Mouse (Mus musculus) embryo, embryonic 10.5 days (tissue): ENCODE data around the gene Sipa1l1.

Source experiments
- DNase-seq: peaks from one replicate; pipeline ENCODE4 v3.0.0-alpha.2; 2015; ENCODE audit warnings: low spot score

The Sipa1l1 gene

DNA sequence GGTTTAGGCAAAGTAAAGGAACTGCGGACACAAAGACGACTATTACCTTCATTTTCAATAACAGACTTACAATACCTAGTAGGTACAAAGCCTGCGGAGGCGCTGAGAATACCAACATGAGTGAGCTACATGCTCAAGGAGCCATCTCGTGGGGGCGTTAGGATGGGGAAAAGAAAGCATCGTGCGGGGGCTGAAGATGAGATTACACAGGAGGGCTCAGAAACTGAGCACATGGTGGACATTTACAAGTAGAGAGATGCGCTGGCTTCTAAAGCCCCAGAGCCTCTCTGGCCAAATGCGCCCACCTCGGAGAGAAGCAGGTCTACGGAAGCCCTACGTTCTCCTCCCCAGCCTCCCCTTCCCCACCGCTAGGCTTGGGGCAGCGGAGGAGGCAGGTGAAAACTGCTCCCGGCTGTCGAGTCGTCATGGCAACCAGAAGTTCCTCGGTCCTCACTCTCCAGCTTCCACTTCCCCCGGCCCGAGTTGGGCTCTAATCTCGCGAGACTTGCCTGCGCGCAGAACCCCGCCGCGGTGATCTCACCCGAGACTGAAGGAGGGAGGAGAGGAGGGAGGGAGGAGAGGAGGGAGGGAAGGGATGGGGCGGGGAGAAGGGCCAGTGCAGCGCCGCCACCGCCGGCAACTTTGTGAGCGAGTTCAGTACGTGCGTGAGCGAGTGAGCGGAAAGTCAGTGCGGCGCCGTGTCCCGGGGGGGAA is at the start of gene Sipa1l1:
Gene Sipa1l1 (plus strand): TSS at position 501 of the 714 bp plus-strand sequence.
- peak; percentile 98 for DNase-seq

DNA sequence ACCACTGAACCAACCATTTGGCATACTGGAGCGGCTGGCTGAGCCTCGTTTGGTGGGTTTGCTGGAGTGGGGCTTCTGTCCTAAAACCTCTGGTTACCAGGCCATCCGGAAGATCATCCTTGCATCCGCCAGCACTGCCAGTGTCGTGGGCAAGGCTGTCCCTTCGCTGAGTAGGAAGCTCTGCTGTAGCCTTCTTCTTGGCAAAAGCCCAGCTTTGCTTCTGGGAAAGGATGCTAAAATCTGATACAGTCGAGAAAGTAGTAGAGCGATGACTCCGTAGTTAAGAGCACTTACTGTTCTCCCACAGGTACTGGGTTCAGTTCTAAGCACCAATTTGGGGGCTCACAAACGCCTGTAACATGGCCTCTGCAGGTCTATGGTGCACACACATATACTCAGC is 47.2 kb upstream of the Sipa1l1 start:
- DNase-seq = no peak

DNA sequence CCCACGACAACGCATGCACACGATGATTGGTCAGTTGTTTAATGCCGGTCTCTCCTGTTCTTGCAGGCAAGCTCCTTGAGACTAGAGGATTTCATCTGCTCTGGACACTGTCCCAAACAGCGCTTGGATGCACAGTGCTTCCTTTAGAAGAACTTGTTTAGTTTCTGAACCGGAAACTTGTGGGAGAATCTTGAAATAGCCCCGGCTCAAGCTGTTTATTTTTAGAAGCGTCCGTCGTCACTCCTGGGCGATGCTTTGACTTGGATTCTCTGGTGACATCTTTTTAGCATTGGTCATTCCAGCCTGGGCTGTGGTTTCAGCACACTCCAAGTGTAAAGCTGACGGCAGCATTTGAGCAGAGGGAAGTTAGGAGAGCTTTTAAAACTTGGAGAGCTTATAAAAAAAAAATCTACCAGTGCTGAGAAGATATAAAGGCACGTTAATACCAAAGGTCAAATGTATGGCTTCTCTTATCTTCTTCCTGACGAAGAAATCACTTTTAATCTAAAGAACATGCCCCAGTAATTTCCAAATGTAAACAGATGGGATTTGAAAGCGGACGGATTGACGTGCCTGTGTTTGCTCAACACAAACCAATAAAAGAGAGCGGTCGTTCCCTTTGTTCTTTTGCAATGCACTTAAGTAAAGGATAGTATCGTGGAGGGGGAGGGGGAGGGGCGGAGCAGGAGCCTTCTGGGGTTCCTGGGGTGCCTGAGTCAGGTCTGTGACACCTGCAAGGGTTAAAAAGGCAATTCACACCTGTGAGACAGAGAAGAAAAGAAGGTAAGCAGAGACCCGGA is 46.5 kb upstream of the Sipa1l1 start:
- peak; percentile 50 for DNase-seq

DNA sequence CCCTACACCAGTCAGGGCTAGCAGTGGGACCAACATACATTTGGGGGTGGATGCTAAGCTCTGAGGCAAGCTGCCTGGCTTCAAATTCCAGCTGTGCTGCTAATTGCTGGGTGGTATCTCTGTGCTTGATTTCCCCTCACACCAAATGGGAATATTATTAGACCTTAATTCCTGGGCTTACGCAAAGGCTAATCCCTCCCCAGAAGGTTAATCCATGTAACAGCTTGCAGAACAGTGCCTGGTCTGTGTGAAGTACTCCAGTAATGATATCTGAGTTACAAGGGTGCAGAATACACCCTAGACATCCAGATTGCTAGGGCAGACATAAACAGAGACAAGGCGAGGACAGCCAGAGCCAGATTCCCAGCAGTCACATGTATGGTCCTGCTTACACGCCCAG is 42.3 kb upstream of the Sipa1l1 start:
- no peak for DNase-seq

DNA sequence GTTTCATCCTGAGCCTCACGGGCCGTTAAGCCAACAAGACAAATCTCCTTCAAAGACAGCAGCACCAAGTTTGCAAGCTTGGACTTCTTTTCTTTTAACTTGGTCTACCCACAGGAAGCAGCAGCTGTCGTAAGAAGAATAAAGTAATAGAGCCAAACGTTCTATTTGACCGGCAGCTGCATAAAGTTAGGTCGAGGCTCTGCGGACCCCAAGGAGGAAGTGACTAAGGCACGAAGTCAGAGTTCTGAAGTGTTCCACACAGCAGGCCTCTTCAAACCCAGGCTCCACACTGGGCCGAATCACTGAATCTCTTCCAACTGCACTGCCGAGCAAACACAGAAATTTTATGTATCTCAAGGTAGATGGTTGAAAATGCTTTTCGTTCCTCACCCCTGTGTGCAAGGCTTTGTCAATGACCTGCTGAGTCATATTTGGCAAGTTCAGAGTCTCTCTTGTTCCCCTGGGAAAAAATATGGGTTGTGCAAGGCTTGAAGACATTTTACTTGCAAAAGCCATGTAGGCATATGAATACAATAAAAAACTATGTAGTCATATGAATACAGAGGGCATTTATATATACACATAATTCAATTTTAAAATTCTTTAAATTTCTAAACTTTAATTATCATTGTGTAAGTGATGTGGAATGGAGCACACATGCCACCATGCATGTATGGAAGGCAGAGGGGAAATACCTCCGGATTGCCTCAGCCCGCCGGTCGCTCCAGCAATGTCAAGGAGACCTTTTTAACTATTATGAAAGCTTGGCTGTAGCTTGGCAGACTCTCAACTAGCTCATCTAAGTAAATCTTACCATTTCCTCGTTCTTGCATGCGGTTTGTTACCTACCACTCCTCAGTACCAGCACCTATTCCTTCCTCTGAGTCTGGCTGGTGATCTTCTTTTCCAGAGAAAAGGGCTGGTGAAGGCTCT is 29.6 kb upstream of the Sipa1l1 start:
- DNase-seq = no peak

DNA sequence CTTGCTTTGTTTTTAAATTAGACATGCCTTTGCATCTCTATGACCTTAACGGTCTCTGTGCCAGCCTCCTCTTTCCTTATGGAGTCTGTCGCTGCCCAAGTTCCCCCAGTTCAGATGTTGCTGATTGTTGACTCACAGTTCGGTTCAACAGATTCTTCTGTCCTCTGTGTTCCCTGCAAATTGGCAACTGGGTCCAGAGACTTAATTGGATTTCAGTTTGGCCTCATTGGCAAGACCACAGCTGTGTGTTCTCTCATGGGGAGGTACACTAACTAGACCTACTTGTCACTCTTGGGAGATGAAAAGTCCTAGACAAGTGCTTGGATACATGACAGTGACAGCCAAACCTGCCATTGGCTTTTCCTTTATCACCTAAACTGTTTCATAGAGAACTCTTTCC is 25.7 kb upstream of the Sipa1l1 start:
- no peak for DNase-seq

DNA sequence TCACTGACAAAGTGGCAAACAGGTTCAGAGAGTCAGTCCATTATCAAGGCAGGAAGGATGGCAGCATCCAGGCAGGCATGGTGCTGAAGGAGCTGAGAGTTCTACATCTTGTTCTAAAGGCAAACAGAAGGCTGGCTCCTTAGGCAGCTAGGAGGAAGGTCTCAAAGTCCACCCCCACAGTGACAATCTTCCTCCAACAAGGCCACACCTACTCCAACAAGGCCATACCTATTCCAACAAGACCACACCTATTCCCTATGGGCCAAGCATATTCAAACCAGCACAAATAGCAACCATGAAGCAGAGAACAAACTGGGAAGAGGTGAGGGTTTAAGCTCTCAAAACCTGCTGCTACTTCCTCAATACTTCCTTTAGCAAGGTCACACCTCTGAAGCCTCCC is 23.9 kb upstream of the Sipa1l1 start:
- DNase-seq = no peak

DNA sequence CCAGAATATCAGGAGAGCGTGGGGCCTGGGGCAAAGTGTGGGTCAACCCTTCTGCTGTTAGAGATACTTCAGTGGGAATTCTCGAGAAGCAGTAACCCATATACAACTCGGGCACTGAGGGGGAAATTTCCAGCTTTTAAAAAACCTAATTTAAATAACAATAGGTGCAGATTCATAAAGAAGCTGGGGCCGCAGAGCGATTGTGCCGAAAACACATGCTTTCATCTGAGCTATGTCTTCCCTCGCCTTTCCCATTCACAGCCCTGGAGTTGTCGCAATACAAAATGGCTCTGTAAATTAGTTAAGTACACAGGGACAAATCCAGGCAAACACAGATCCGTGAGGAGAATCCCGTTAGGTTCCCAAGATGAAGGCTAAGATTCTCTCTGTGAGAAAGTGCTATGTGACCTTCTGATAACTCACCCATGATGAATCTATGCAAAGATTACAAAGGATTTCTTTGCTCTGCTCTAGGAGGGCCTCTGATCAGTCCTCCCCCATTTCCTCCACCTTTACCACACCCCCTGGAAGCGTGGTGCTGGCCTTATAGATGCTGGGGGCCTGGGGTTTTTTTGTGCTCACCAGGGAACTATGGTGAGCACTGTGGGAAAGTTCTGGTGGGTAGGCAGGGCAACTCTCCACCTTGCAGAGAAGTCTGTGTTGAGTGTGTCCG is 22.0 kb upstream of the Sipa1l1 start:
- DNase-seq = peak; percentile 48

DNA sequence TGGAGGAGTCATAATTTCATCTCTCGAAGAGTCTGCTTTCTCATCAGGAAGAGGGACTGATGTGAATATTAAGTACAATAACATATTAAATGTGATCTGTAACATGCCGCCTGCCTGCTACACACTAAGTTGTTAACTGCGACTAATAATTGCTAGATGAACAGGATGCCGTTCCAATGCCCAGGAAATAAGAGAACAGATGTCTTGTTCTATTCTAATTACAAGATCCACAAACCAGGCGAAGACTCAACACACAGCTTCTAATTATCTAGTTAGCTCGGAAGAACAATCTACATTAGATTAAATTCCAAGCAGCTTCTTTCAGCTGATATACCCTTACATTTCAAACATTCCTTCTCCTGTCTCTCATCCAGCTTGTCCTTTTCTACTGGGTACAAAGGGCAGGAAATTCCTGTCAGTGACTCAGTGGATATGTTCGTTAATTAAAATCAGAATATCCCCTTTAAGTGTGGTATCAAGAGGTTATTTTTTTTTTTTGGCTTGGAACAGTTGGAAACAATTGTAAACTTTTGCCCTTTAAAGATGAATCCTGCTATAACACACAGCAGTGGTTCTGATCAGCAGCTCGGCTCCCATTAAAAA is 20.7 kb upstream of the Sipa1l1 start:
- no peak for DNase-seq

DNA sequence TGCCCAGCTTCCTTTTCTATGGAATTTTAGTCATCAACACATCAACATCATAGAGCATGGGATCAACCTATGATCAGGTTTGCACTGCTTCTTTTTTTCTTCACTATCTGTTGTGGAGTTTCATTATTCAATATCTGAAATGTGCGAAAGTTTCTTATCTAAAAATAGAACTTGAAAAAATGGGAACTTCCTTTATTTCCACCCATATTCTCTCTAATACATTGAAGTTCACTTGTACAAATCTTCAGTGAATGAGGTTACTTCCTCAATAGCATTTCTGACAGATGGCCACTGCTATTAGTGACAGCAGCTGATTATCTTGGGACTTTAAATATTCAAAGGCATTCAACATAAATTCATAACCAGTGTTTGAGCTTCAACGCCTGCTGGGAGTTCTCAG is 18.1 kb upstream of the Sipa1l1 start:
- no peak for DNase-seq

DNA sequence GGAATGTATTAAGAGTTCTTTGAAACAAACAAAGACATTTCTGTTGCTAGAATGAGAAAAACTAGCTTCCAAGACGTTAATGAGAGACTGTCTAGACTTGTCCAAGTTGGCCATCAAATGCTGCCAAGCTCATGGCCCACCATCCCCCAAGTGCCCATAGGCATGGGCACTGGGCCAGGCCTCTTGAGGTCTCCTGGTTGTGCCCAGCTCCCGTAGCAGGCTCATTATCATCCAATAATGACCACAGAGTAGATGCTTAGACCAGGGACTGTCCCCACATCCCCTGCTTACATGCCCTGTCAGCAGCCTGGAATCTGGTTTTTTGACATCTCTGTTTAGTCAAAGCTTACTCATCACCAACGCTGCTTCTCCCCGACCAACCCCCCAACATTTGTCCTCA is 14.6 kb upstream of the Sipa1l1 start:
- no peak for DNase-seq

DNA sequence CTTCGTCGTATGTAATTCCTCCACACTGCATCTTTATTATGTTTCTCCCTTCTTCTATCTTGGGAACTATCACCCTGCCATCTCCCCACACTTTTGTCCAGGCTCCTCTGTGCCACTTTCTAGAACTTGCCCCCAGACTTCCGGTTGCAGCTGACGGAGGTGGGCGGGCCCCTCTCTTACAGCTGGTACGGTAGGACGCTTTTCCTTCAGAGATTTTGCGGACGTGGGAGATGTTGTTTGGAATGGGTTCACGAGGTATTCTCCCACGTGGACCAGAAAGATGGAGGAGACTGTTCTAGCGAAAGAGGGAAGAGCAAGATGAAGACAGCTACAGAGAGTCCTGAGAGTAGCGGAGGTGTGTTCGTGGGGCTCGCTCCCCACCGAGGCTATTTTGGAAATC is 10.6 kb upstream of the Sipa1l1 start:
- no peak for DNase-seq

DNA sequence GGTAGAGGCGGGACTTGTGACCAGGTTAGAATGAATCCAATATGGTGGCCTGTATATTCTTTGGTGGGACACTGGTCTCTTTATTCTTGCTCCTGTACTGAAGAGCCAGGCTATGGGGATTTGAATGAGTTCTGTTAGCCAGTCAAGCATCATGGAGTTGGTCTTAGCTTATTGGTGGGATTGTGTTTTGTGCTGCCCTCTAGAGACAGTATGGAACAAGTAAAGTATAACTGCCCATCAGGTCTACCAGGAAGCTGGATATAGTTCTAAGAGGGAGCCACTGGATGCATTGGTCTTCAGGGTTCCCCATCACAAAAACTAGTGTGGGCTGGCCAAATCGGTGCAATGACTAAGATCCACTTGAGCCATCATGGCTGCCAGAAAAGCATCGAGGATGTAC is 9.7 kb upstream of the Sipa1l1 start:
- no peak for DNase-seq

DNA sequence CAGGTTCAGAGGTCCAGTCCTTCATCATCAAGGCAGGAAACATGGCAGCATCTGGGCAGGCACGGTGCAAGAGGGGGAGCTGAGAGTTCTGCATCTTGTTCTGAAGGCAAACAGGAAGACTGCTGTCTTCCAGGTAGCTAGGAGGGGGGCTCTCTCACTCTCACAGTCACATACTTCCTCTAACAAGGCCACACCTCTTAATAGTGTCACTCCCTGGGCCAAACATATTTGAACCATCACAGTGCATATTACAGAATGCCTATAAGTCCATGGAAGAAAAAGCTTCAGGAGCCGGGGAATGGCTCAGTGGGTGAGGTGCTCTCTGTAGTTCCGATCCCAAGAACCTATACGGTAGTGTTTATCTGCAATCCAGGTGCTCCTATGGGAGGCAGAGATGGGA is 3.5 kb upstream of the Sipa1l1 start:
- DNase-seq = no peak

DNA sequence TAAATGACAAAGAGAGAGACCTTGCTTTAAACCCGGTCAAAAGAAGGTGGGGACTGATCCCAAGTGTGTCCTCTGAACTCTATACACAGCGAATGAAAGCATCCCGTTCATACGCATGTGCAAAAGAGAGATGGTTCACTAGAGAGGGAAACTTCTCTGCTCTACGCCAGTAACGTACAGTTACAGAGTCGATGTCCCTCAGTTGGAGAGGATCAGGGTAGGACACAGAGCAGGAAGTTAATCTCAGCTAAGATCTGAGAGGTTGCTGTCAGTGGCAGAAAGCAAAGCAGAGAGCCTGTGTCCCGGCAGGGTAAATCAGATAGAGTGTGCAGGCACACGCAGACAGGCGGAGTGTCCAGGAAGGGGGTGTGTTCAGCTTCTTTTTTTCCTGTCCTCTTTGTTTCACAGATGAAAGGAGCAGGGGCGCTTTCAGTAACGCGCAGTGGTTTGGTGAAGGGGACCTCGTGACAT is 3.0 kb upstream of the Sipa1l1 start:
- DNase-seq = peak; percentile 65

DNA sequence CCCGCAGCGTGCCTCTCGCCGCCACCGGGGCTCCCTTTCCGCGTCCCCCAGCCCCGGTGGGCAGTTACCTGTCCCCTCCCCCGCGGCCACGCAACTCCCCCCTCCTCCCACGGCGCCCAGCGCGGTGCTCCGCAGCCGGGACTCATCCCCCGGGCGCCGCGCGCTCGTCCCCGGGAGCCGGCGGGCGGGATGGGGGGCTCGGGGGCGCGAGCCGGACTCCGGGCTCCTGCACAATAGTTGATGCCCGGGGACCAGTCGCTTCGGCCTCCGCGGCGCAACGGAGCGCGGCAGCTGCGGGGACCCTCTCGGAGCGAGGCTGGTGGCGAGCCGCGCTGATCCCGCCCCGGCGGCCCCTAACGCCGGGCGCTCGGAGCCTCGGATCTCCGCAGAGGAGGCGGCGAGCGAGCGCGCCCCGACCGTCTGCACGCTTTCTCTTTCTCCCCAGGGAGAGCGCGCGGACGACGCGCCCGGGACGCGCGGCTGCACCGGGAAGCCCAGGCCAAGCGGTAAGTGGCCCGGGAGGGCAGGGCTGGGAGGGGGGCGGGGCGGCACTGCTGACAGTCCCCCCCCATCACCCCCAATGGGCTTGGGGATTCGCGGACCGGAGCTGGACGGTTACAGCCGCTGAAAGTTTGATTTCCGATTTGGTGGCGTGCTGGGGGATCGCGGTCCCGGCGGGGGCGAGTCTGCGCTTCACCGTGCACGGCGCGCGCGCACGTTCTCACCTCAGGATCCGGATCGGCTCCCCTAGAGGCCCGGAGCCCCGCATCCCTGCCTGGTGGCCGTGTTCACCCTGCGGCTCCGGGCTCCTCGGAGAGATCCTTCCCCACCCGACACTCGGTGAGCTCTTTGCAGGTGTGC is 681 bp downstream of the Sipa1l1 start:
- peak; percentile 80 for DNase-seq

DNA sequence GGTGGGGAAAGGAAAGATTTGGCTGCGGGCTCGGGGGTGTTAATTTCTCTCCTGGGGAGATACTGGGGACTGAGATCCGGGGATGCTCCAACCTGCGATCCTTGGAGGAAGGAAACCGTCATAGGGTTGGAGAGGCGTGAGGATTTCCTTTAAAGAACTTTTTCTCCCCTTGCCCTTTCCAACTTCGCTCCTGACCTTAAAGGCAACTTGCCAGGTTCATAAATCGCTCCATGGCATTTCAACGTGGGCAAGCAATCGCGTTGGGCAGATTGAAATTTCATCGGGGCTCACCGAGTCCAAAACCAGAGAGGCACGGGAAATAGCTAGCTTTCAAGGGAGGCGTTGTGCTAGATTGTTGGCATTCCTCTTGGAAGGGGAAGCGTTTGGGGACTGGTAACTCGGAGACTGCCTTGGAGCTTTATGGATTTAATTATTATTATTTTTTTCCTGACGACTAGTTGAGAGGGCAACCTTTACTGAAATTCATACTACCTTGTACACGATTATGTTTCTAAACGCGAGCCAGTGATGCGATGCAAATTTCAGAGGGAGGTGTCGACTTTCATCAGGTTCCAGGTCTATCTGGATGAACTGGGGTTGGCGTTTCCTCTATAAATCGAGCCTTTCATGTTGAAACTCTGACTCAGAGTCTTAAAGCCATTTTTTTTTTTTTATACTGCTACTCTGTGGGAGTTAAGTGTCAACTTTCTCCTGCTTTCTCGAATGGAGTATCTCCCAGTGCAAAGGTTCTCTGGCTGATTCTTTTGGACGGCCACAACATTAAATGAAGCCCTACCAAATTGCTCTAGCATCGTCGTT is 1.6 kb downstream of the Sipa1l1 start:
- peak; percentile 50 for DNase-seq

DNA sequence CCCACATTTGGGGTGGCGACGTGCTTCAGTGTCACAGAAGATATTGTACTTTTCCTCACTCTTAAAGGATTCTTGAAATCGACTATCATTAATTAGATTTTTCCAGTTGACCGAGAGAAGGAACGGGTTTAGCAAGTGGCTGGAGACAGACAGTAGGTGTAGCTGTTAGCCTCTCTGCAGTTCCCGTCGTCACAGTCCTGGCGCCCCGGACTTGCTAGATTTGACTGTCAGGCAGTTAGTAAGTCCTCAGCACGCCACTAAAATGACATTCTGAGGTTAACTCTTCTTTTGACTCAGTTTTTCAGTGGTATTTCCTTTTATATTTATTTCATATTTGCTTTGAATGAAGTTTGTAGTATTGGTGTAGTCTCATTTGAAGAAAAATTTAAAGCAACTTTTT is 2.5 kb downstream of the Sipa1l1 start:
- DNase-seq = peak; percentile 63

DNA sequence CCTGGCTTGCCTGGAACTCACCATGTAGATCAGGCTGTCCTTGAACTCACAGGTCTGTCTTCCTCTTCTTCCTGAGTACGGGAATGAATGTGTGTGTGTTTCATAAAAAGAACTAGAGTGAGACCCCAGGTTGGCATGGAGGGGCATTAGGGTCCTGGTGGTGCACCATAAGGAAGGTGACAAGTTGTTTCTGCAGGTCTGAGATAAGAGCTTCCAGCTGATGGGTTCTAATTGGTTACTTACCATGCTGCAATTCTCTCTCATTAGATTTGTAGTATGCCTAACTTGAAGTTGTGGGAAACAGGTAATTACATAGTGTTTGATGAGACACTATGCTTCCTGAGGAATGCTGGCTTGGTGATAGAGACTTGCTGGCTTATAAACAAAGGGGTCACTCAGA is 4.5 kb downstream of the Sipa1l1 start:
- no peak for DNase-seq

DNA sequence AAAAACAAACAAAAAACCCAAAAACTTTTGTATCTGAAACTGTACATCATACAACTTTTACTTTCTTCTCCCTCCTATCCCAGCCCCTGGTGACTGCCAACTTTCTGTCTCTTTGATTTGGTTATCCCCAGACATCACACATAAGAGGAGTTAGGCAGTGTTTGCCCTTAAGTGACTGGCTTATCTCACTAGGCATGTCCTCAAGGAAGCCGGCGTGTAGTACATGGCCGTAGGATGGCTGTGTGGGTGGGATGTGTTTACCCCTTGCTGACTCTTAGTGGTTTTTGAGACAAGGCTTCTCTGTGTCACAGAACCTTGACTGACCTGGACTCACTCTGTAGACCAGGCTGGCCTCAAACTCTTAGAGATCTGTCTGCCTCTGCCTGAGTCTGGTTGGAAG is 6.6 kb downstream of the Sipa1l1 start:
- no peak for DNase-seq
